Mouse (Mus musculus): ENCODE results near the gene Atp6v1e1. TPM values are rescaled to one million over a fixed set of nuclear protein-coding genes. Genes with fewer than 3 reads are reported as not detected.
"Not testable (repeated sequence)": the region's sequence is repeated elsewhere in the genome, so short reads cannot be mapped to it uniquely, and the experiment has no call there.

The Atp6v1e1 gene
- polyA plus RNA-seq, 1 experiment from 2014 or later = 248 TPM

- Histone ChIP-seq H3K4me1 (replicated peaks; ENCODE audit: control insufficient read depth, insufficient read depth, low read length) (peaks cover 17% of the 10 kb centered on the region), H3K27me3 (replicated peaks; ENCODE audit: control insufficient read depth, insufficient read depth, low read length) (no peaks in the 10 kb centered on the region), H3K9me3 (ENCODE audit: control insufficient read depth, low read length) (no peaks in the 10 kb centered on the region), H3K9ac (replicated peaks; ENCODE audit: low read depth, low read length) (no peak overlapping the region), H3K27ac (ENCODE audit: low read length) (peak overlapping the region; percentile 8; the same call in 1 of the 2 replicates), H3K36me3 (ENCODE audit: control insufficient read depth, insufficient read depth) (peaks cover 5% of the 10 kb centered on the region), H3K4me3 (replicated peaks; ENCODE audit: low read length) (peak overlapping the region; percentile 99), H3K4me2 (ENCODE audit: low read length) (peak overlapping the region; percentile 45)
- WGBS = 63% methylated on average over 10 of the region's 10 CpGs
- ATAC-seq = peak; percentile 37
Observed at GRCm38 (mm10) chr6:120822937-120823614, 483 bp upstream of the Atp6v1e1 start.

- 59% methylated on average over 5 of the region's 5 CpGs for WGBS
- H3K9ac ChIP-seq (replicated peaks; ENCODE audit: low read depth, low read length) = peak overlapping the region; percentile 82
- no peak overlapping the region for H3K27ac ChIP-seq (ENCODE audit: low read length)
- H3K36me3 ChIP-seq (ENCODE audit: control insufficient read depth, insufficient read depth) = peaks cover 15% of the 10 kb centered on the region
- peak overlapping the region; percentile 84 for H3K4me2 ChIP-seq (ENCODE audit: low read length)
- no peaks in the 10 kb centered on the region for H3K9me3 ChIP-seq (ENCODE audit: control insufficient read depth, low read length)
- no peak for ATAC-seq
- no peaks in the 10 kb centered on the region for H3K27me3 ChIP-seq (replicated peaks; ENCODE audit: control insufficient read depth, insufficient read depth, low read length)
- H3K4me3 ChIP-seq (replicated peaks; ENCODE audit: low read length) = peak overlapping the region; percentile 99
- H3K4me1 ChIP-seq (replicated peaks; ENCODE audit: control insufficient read depth, insufficient read depth, low read length) = peaks cover 17% of the 10 kb centered on the region
Observed at GRCm38 (mm10) chr6:120821715-120822114, 878 bp downstream of the Atp6v1e1 start.

GRCm38 (mm10) chr6:120820941-120821340 is 1.7 kb downstream of the Atp6v1e1 start:
- Histone ChIP-seq H3K9ac (replicated peaks; ENCODE audit: low read depth, low read length) (no peak overlapping the region), H3K36me3 (ENCODE audit: control insufficient read depth, insufficient read depth) (peaks cover 15% of the 10 kb centered on the region), H3K4me1 (replicated peaks; ENCODE audit: control insufficient read depth, insufficient read depth, low read length) (peaks cover 17% of the 10 kb centered on the region), H3K27ac (ENCODE audit: low read length) (no peak overlapping the region), H3K27me3 (replicated peaks; ENCODE audit: control insufficient read depth, insufficient read depth, low read length) (no peaks in the 10 kb centered on the region), H3K9me3 (ENCODE audit: control insufficient read depth, low read length) (no peaks in the 10 kb centered on the region), H3K4me2 (ENCODE audit: low read length) (no peak overlapping the region; the same call in 1 of the 2 replicates), H3K4me3 (replicated peaks; ENCODE audit: low read length) (no peak overlapping the region)
- 97% methylated on average over 1 of the region's 1 CpGs for WGBS
- no peak for ATAC-seq

GRCm38 (mm10) chr6:120820144-120820543 is 2.4 kb downstream of the Atp6v1e1 start:
- H3K36me3 ChIP-seq (ENCODE audit: control insufficient read depth, insufficient read depth) = peaks cover 15% of the 10 kb centered on the region
- no peak for ATAC-seq
- H3K4me2 ChIP-seq (ENCODE audit: low read length) = no peak overlapping the region
- H3K4me3 ChIP-seq (replicated peaks; ENCODE audit: low read length) = no peak overlapping the region
- H3K27ac ChIP-seq (ENCODE audit: low read length) = no peak overlapping the region
- H3K9ac ChIP-seq (replicated peaks; ENCODE audit: low read depth, low read length) = no peak overlapping the region
- H3K4me1 ChIP-seq (replicated peaks; ENCODE audit: control insufficient read depth, insufficient read depth, low read length) = peaks cover 17% of the 10 kb centered on the region
- H3K27me3 ChIP-seq (replicated peaks; ENCODE audit: control insufficient read depth, insufficient read depth, low read length) = no peaks in the 10 kb centered on the region
- WGBS = 90% methylated on average over 5 of the region's 5 CpGs
- no peaks in the 10 kb centered on the region for H3K9me3 ChIP-seq (ENCODE audit: control insufficient read depth, low read length)

- no peaks in the 10 kb centered on the region for H3K9me3 ChIP-seq (ENCODE audit: control insufficient read depth, low read length)
- H3K4me2 ChIP-seq (ENCODE audit: low read length) = no peak overlapping the region
- no peak for ATAC-seq
- H3K4me3 ChIP-seq (replicated peaks; ENCODE audit: low read length) = no peak overlapping the region
- H3K4me1 ChIP-seq (replicated peaks; ENCODE audit: control insufficient read depth, insufficient read depth, low read length) = peaks cover 17% of the 10 kb centered on the region
- H3K9ac ChIP-seq (replicated peaks; ENCODE audit: low read depth, low read length) = no peak overlapping the region
- 95% methylated on average over 2 of the region's 2 CpGs for WGBS
- no peak overlapping the region for H3K27ac ChIP-seq (ENCODE audit: low read length)
- no peaks in the 10 kb centered on the region for H3K27me3 ChIP-seq (replicated peaks; ENCODE audit: control insufficient read depth, insufficient read depth, low read length)
- H3K36me3 ChIP-seq (ENCODE audit: control insufficient read depth, insufficient read depth) = peaks cover 15% of the 10 kb centered on the region
Observed at GRCm38 (mm10) chr6:120819294-120819693, 3.3 kb downstream of the Atp6v1e1 start.

GRCm38 (mm10) chr6:120811999-120812398 is 10.6 kb downstream of the Atp6v1e1 start:
- H3K9me3 ChIP-seq (ENCODE audit: control insufficient read depth, low read length); H3K27me3 ChIP-seq (replicated peaks; ENCODE audit: control insufficient read depth, insufficient read depth, low read length); ATAC-seq; H3K4me2 ChIP-seq (ENCODE audit: low read length); H3K9ac ChIP-seq (replicated peaks; ENCODE audit: low read depth, low read length); H3K4me3 ChIP-seq (replicated peaks; ENCODE audit: low read length); H3K27ac ChIP-seq (ENCODE audit: low read length); H3K4me1 ChIP-seq (replicated peaks; ENCODE audit: control insufficient read depth, insufficient read depth, low read length): not testable (repeated sequence)
- over 99% methylated on average over 7 of the region's 10 CpGs for WGBS
- peaks cover 14% of the 10 kb centered on the region for H3K36me3 ChIP-seq (ENCODE audit: control insufficient read depth, insufficient read depth)

- Histone ChIP-seq H3K36me3 (ENCODE audit: control insufficient read depth, insufficient read depth) (peaks cover 33% of the 10 kb centered on the region), H3K4me2 (ENCODE audit: low read length) (no peak overlapping the region), H3K27me3 (replicated peaks; ENCODE audit: control insufficient read depth, insufficient read depth, low read length) (no peaks in the 10 kb centered on the region), H3K9ac (replicated peaks; ENCODE audit: low read depth, low read length) (no peak overlapping the region), H3K9me3 (ENCODE audit: control insufficient read depth, low read length) (no peaks in the 10 kb centered on the region), H3K27ac (ENCODE audit: low read length) (no peak overlapping the region), H3K4me3 (replicated peaks; ENCODE audit: low read length) (no peak overlapping the region), H3K4me1 (replicated peaks; ENCODE audit: control insufficient read depth, insufficient read depth, low read length) (no peaks in the 10 kb centered on the region)
- 93% methylated on average over 4 of the region's 4 CpGs for WGBS
- no peak for ATAC-seq
Observed at GRCm38 (mm10) chr6:120807738-120808081, 14.9 kb downstream of the Atp6v1e1 start.

- Histone ChIP-seq H3K4me1 (replicated peaks; ENCODE audit: control insufficient read depth, insufficient read depth, low read length) (no peaks in the 10 kb centered on the region), H3K4me3 (replicated peaks; ENCODE audit: low read length) (no peak overlapping the region), H3K9ac (replicated peaks; ENCODE audit: low read depth, low read length) (no peak overlapping the region), H3K27me3 (replicated peaks; ENCODE audit: control insufficient read depth, insufficient read depth, low read length) (no peaks in the 10 kb centered on the region), H3K27ac (ENCODE audit: low read length) (no peak overlapping the region), H3K4me2 (ENCODE audit: low read length) (no peak overlapping the region), H3K9me3 (ENCODE audit: control insufficient read depth, low read length) (no peaks in the 10 kb centered on the region), H3K36me3 (ENCODE audit: control insufficient read depth, insufficient read depth) (peaks cover 39% of the 10 kb centered on the region)
- ATAC-seq = no peak
- 83% methylated on average over 5 of the region's 5 CpGs for WGBS
Observed at GRCm38 (mm10) chr6:120806999-120807737, 15.4 kb downstream of the Atp6v1e1 start.

- ATAC-seq = peak; percentile 47; the same call in 1 of the 2 replicates
- peaks cover 43% of the 10 kb centered on the region for H3K36me3 ChIP-seq (ENCODE audit: control insufficient read depth, insufficient read depth)
Observed at GRCm38 (mm10) chr6:120799581-120800041, 23.0 kb downstream of the Atp6v1e1 start.

More at GRCm38 (mm10) chr6:120799581-120800041, 23.0 kb downstream of the Atp6v1e1 start:
- H3K4me3 ChIP-seq (replicated peaks; ENCODE audit: low read length) = no peak overlapping the region
- no peaks in the 10 kb centered on the region for H3K27me3 ChIP-seq (replicated peaks; ENCODE audit: control insufficient read depth, insufficient read depth, low read length)
- H3K4me1 ChIP-seq (replicated peaks; ENCODE audit: control insufficient read depth, insufficient read depth, low read length) = no peaks in the 10 kb centered on the region
- H3K9me3 ChIP-seq (ENCODE audit: control insufficient read depth, low read length) = no peaks in the 10 kb centered on the region
- no peak overlapping the region for H3K9ac ChIP-seq (replicated peaks; ENCODE audit: low read depth, low read length)
- no peak overlapping the region for H3K4me2 ChIP-seq (ENCODE audit: low read length)
- no peak overlapping the region for H3K27ac ChIP-seq (ENCODE audit: low read length)
- WGBS = 94% methylated on average over 4 of the region's 4 CpGs
